Mouse (Mus musculus) midbrain, embryonic 10.5 days (tissue): ENCODE data around the gene Gm20388. TPM values are rescaled to one million over a fixed set of nuclear protein-coding genes. Genes with fewer than 3 reads are reported as not detected.

ENCODE experiments used
- DNase-seq: peaks from one replicate; pipeline ENCODE4 v3.0.0-alpha.2; 2017; ENCODE audit warnings: low spot score
- H3K27ac ChIP-seq: fragments of 300-500 bp; sonication (generic); replicated peaks from 2 replicates; pipeline ENCODE4 v1.5.1; 2016; ENCODE audit warnings: mild to moderate bottlenecking
- H3K27me3 ChIP-seq: fragments of 300-500 bp; sonication (generic); 2 replicates; pipeline ENCODE4 v1.6.1; 2016; ENCODE audit warnings: low read depth, mild to moderate bottlenecking; ENCODE audit not compliant: poor library complexity, severe bottlenecking
- H3K36me3 ChIP-seq: fragments of 300-500 bp; sonication (generic); 2 replicates; pipeline ENCODE4 v1.6.1; 2016; ENCODE audit warnings: mild to moderate bottlenecking, moderate library complexity
- H3K4me1 ChIP-seq: fragments of 300-500 bp; sonication (generic); 2 replicates; pipeline ENCODE4 v1.6.1; 2016
- H3K4me3 ChIP-seq: fragments of 300-500 bp; sonication (generic); 2 replicates; pipeline ENCODE4 v1.5.1; 2016; ENCODE audit warnings: mild to moderate bottlenecking, moderate library complexity
- H3K9me3 ChIP-seq: fragments of 300-500 bp; sonication (generic); replicated peaks from 2 replicates; pipeline ENCODE4 v1.6.1; 2016; ENCODE audit warnings: mild to moderate bottlenecking
- WGBS: fragments of 180-500 bp; shearing (Covaris S2); methylation state at CpG from one replicate; pipeline ENCODE4 v1.1.7; 2016; 5-methylcytosine and 5-hydroxymethylcytosine counted together
- polyA plus RNA-seq: library from polyadenylated mRNA; unstranded; fragments of >200 nt; fragmentation: Nextera tagmentation; extraction: Ambion mirVana; gene quantifications from 2 replicates; pipeline ENCODE4 v1.2.1, GENCODE M21; 2016

The Gm20388 gene
- polyA plus RNA-seq, 1 experiment from 2014 or later = 7.1 TPM

DNA sequence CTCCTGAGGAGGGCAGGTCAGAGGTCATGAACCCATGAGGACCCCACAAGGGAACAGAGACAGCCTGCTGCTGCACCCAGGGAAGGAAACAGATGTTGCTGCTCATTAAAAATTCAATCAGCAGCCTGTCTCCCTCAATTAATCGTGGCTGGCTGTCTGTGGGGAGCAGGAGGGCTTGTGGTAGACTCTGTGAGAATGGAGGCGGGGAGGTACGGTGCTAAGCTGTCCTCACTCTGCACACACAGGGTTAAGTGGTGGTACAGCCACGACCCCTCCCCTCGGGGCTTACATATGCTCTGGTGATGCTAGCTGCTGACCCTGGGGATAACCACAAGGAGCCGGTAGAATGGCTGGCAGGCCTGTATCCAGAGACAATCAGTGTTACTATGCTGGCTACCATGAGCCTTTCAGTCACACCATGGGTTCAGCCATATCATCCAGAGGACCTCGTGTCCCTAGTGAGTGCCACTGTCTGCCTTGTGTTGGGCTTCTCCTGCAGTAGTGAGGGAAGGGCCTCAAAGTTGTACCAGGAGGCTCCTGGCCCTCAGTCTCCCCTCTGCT lies 654.6 kb downstream of the Gm20388 start:
- 21% methylated on average over 7 of the region's 7 CpGs for WGBS
- H3K4me3 ChIP-seq = no peak overlapping the region
- peaks cover 65% of the 10 kb centered on the region for H3K36me3 ChIP-seq

DNA sequence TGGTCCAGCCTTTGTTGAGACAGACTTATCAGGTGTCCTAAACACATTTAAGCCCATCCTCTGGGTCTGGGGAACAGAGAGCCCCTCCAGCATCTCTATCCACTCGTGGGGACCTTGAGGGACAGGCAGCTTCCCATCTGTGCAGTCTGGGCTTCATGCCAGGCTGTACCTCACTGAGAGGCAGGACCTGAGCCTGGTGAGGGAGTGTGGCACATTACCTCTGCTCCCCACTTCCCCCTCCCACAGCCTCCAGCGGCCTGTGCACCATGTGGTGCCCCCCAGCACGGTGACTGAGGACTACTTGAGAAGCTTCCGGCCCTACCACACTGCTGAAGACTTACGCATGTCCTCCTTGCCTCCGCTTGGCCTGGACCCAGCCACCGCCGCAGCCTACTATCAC lies 656.0 kb downstream of the Gm20388 start:
- Histone ChIP-seq H3K4me3 (no peak overlapping the region), H3K9me3 (no peaks in the 10 kb centered on the region), H3K36me3 (peaks cover 79% of the 10 kb centered on the region), H3K4me1 (peaks cover 87% of the 10 kb centered on the region), H3K27ac (no peak overlapping the region; the same call in 1 of the 2 replicates), H3K27me3 (no peaks in the 10 kb centered on the region)
- WGBS = 94% methylated on average over 8 of the region's 8 CpGs
- no peak for DNase-seq

More for the DNA sequence above, 654.6 kb downstream of the Gm20388 start:
- Histone ChIP-seq H3K27me3 (no peaks in the 10 kb centered on the region), H3K4me1 (peaks cover 89% of the 10 kb centered on the region), H3K9me3 (no peaks in the 10 kb centered on the region), H3K27ac (peak overlapping the region; percentile 79)
- DNase-seq = peak; percentile 49

DNA sequence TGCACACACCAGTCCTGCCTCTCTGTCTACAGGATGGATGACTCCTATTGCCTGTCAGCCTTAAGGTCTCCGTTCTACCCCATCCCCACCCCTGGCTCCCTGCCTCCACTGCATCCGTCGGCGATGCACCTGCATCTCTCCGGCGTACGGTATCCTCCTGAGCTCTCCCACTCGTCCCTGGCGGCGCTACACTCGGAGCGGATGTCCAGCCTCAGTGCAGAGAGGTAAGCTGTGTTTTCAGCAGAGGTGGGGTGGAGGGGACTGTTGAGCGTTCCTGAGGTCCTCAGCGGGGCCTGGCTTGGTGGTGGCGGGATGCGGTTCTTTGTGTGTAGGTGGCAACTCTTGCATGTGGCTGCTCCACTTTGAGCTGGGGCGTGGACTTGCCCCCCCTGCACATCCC lies 657.1 kb downstream of the Gm20388 start:
- Histone ChIP-seq H3K4me3 (peak overlapping the region; percentile 20; the same call in 1 of the 2 replicates), H3K4me1 (peaks cover 87% of the 10 kb centered on the region), H3K36me3 (peaks cover 86% of the 10 kb centered on the region), H3K27ac (no peak overlapping the region), H3K27me3 (no peaks in the 10 kb centered on the region), H3K9me3 (no peaks in the 10 kb centered on the region)
- WGBS = 98% methylated on average over 17 of the region's 17 CpGs
- no peak for DNase-seq

DNA sequence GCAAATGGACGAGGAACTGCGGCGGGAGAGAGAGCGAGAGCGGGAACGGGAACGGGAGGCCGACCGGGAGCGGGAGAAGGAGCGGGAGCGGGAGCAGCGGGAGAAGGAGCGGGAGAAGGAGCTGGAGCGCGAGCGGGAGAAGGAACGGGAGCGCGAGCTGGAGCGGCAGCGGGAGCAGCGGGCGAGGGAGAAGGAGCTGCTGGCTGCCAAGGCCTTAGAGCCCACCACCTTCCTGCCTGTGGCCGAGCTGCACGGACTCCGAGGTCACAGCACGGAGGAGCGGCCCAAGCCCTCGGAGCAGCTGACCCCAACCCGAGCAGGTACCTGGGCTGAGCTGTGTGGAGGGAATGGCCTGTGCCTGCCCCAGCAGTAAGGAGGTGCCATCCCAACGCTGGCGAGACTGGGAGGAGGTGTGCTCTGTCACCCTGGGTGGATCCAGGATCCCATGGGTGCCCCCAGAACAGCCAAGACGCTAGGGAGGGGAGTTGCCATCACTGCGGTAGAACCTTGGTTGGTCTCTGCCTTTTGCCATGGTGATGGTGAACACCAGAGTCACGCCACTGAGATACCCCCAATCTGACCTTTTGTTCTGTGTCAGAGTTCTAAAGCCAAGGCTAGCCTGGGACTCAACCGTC lies 657.6 kb downstream of the Gm20388 start:
- Histone ChIP-seq H3K36me3 (peaks cover 88% of the 10 kb centered on the region), H3K27me3 (no peaks in the 10 kb centered on the region), H3K27ac (0 out of 2 replicates have a peak overlapping the region, but pooled peaks have one; percentile 13), H3K9me3 (no peaks in the 10 kb centered on the region), H3K4me3 (peak overlapping the region; percentile 20; the same call in 1 of the 2 replicates), H3K4me1 (peaks cover 86% of the 10 kb centered on the region)
- no peak for DNase-seq
- WGBS = 93% methylated on average over 37 of the region's 37 CpGs

DNA sequence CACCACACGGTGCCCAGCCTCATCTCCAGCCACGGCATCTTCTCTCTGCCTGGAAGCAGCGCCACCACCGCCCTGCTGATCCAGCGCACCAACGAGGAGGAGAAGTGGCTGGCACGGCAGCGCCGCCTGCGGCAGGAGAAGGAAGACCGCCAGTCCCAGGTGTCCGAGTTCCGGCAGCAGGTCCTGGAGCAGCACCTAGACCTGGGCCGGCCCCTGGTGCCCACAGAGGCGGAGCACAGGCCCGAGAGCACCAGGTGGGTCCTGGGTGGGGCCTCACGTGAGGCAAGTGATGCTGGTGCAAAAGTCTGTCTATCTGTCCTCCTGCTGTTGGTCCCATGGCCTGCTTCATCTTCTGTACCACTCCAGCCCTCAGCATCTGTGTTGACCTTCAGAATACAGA lies 658.5 kb downstream of the Gm20388 start:
- Histone ChIP-seq H3K4me3 (no peak overlapping the region), H3K4me1 (peaks cover 86% of the 10 kb centered on the region), H3K27me3 (no peaks in the 10 kb centered on the region), H3K36me3 (peaks cover 93% of the 10 kb centered on the region), H3K27ac (no peak overlapping the region), H3K9me3 (no peaks in the 10 kb centered on the region)
- WGBS = 97% methylated on average over 17 of the region's 17 CpGs
- DNase-seq = no peak

DNA sequence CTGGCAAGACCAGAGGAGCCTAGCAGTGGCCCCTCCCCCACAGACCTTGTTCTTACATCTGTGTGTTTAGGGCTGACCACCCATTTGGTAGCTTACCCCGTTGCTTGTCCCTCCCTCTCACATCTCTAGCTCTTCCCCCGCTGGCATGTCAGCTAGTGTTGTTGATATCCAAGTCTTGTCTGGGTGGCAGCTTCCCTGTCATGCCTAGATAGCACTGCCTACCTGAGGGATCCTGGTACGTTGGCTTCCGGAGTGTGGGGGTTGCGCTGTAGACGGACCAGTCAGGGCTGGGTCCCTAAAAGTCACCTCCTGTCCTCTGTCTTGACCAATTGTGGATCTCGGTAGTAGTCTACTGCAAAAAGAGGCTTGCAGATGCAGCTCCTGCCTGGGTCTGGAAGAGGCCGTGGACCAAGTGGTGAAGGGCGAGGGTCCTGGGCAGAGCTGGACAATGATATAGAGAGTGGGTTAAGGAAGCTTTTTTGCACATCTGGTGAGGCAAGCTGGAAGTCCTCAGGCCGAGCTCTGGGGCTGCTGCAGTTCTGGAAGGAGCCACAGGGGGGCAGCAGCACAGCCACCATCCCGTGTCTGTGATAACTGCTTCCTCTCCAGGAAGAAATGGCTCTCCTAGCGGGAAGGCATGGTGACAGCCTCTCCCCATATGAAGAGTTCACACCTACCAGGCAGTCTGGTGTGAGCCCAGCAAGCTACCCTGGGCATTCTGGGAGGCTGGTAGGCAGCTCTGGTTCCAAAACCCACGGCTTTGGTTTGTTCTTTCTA lies 659.5 kb downstream of the Gm20388 start:
- Histone ChIP-seq H3K36me3 (peaks cover 99% of the 10 kb centered on the region), H3K27me3 (no peaks in the 10 kb centered on the region), H3K4me3 (no peak overlapping the region), H3K27ac (peak overlapping the region; percentile 64), H3K9me3 (no peaks in the 10 kb centered on the region), H3K4me1 (peaks cover 85% of the 10 kb centered on the region)
- DNase-seq = peak; percentile 82
- WGBS = 64% methylated on average over 13 of the region's 13 CpGs

DNA sequence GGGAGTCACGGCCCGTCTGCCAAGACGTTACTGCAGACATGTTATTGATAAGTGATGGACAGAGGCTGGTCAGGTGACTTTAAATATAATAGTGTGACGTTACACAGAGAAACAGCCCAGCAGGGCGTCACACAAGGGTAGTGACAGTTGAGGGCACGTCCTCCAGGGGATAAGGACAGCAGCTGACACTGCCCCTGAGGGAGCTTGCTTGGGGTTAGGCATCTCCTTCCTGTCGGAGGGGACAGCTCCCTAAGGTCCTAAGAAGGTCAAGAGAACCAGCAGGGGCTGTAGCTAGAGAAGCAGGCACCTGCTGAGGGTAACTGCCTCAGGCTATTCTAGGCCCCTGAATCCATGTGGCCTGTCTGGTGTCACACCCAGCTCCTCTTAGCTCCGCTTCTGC lies 660.9 kb downstream of the Gm20388 start:
- Histone ChIP-seq H3K36me3 (peaks cover 100% of the 10 kb centered on the region), H3K4me3 (no peak overlapping the region), H3K4me1 (peaks cover 84% of the 10 kb centered on the region), H3K9me3 (no peaks in the 10 kb centered on the region), H3K27me3 (no peaks in the 10 kb centered on the region), H3K27ac (peak overlapping the region; percentile 57; the same call in 1 of the 2 replicates)
- DNase-seq = no peak
- WGBS = 79% methylated on average over 8 of the region's 8 CpGs

DNA sequence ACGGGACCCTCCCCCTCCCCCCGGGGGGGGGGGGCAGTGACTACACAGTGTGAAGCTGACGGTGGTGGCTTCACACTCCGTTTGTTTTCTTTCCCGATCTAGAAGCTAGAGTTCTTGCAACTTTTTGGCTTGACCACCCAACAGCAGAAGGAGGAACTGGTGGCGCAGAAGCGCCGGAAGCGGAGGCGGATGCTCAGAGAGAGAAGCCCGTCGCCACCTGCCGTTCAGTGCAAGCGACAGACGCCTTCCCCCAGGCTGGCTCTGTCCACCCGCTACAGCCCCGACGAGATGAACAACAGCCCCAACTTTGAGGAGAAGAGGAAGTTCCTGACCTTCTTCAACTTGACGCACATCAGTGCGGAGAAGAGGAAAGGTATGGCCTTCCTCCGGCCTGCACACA lies 661.9 kb downstream of the Gm20388 start:
- H3K36me3 ChIP-seq = peaks cover 100% of the 10 kb centered on the region
- H3K27ac ChIP-seq = no peak overlapping the region
- peaks cover 88% of the 10 kb centered on the region for H3K4me1 ChIP-seq
- DNase-seq = no peak
- no peaks in the 10 kb centered on the region for H3K27me3 ChIP-seq
- 86% methylated on average over 21 of the region's 21 CpGs for WGBS
- no peak overlapping the region for H3K4me3 ChIP-seq
- H3K9me3 ChIP-seq = no peaks in the 10 kb centered on the region

DNA sequence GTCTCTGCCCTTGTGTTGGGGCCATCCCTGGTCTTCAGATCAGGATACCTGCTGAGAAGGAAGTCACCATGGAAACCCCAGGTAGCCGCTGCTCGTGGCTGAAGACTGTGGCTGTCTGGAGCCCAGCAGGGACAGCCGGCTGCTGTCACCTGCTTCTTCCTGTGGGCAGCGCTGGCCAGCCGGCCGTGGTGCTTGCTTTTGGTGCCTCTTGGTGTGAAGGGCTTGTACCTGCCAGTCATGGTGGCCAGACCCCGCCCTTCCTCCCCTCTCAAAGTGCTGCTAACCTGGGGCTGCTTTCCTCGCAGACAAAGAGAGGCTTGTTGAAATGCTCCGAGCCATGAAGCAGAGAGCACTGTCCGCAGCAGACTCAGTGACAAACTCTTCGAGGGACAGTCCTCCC lies 663.2 kb downstream of the Gm20388 start:
- 74% methylated on average over 11 of the region's 11 CpGs for WGBS

DNA sequence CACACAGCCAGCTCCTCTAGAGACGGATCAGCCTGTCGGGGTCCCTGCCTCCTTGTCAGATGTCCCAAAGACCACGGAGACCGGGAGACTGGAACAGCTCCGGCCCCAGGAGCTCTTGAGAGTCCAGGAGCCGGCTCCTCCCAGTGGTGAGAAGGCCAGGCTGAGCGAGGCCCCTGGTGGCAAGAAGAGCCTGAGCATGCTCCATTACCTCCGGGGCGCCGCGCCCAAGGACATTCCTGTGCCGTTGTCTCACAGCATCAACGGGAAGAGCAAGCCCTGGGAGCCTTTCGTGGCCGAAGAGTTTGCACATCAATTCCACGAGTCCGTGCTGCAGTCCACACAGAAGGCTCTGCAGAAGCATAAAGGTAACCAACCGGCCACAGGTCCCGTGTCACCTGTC lies 664.3 kb downstream of the Gm20388 start:
- H3K27ac ChIP-seq = no peak overlapping the region
- WGBS = 83% methylated on average over 19 of the region's 19 CpGs

More for the DNA sequence above, 663.2 kb downstream of the Gm20388 start:
- DNase-seq = no peak
- H3K36me3 ChIP-seq = peaks cover 100% of the 10 kb centered on the region
- H3K4me3 ChIP-seq = peak overlapping the region; percentile 21; the same call in 1 of the 2 replicates
- peaks cover 82% of the 10 kb centered on the region for H3K4me1 ChIP-seq
- no peaks in the 10 kb centered on the region for H3K27me3 ChIP-seq
- H3K9me3 ChIP-seq = no peaks in the 10 kb centered on the region
- H3K27ac ChIP-seq = peak overlapping the region; percentile 14; the same call in 1 of the 2 replicates

DNA sequence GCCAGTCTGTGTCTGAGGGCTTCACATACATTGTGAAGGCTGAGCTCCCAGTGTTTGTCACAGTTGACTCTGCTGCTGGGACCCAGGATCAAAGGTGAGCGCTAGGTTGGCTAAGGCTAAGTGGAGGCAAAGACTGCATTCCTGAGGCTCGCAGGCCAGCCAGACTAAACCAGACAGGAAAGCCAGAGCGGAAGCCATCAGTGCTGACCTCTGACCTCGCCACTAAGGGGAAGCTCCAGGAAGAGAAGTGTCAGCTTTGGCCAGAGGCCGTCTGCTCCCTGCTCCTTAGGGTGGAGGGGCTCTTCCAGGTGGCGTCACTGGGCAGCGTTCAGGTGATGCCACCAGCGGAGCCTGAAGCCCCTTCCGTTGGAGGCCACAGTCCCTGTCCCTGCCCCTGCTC lies 665.2 kb downstream of the Gm20388 start:
- Histone ChIP-seq H3K4me1 (peaks cover 65% of the 10 kb centered on the region), H3K27ac (no peak overlapping the region), H3K9me3 (no peaks in the 10 kb centered on the region), H3K27me3 (no peaks in the 10 kb centered on the region), H3K36me3 (peaks cover 100% of the 10 kb centered on the region), H3K4me3 (no peak overlapping the region)
- peak; percentile 46 for DNase-seq
- 54% methylated on average over 9 of the region's 9 CpGs for WGBS

More for the DNA sequence above, 664.3 kb downstream of the Gm20388 start:
- H3K27me3 ChIP-seq = no peaks in the 10 kb centered on the region
- H3K4me3 ChIP-seq = no peak overlapping the region
- no peak for DNase-seq
- H3K4me1 ChIP-seq = peaks cover 74% of the 10 kb centered on the region
- peaks cover 100% of the 10 kb centered on the region for H3K36me3 ChIP-seq
- no peaks in the 10 kb centered on the region for H3K9me3 ChIP-seq

DNA sequence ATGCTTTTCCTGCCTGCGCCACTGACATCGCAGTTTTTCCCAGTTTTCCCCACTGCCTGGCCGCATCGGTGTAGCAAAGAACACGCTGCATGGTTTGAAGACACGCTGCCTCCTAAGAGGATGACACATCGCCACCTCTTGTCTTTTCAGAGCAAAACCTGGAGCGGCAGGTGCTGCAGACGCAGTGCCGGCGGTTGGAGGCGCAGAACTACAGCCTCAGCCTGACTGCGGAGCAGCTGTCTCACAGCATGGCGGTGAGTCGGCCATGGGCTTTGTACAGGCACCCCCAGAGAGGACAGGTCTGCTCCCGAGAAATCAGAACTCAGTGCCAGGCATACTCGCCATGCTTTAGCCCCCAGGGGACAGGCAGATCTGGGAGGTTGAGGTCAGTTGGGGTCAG lies 667.2 kb downstream of the Gm20388 start:
- 94% methylated on average over 17 of the region's 17 CpGs for WGBS
- peaks cover 100% of the 10 kb centered on the region for H3K36me3 ChIP-seq

More for the DNA sequence above, 667.2 kb downstream of the Gm20388 start:
- Histone ChIP-seq H3K9me3 (no peaks in the 10 kb centered on the region), H3K4me3 (no peak overlapping the region), H3K27ac (no peak overlapping the region), H3K27me3 (no peaks in the 10 kb centered on the region), H3K4me1 (peaks cover 47% of the 10 kb centered on the region)
- DNase-seq = no peak
